Mouse (Mus musculus) midbrain, embryonic 12.5 days (tissue): ENCODE results near the gene Frmd6. TPM values are rescaled to one million over a fixed set of nuclear protein-coding genes. Genes with fewer than 3 reads are reported as not detected.
A peak's percentile ranks its signal among the peaks of the same experiment; 100 is the strongest.

Experiments
- ATAC-seq: fragments of 200-750 bp; cut with Nextera tagmentation; 2 replicates; pipeline ENCODE4 v1.8.0; 2017; ENCODE audit warnings: low read depth, moderate TSS enrichment, moderate library complexity; ENCODE audit not compliant: low FRiP score
- H3K27ac ChIP-seq: fragments of 300-500 bp; sonication (generic); replicated peaks from 2 replicates; pipeline ENCODE4 v1.5.1; 2016; ENCODE audit warnings: mild to moderate bottlenecking
- H3K27me3 ChIP-seq: fragments of 300-500 bp; sonication (generic); 2 replicates; pipeline ENCODE4 v1.6.1; 2016; ENCODE audit warnings: mild to moderate bottlenecking
- H3K36me3 ChIP-seq: fragments of 300-500 bp; sonication (generic); 2 replicates; pipeline ENCODE4 v1.6.1; 2016
- H3K4me1 ChIP-seq: fragments of 300-500 bp; sonication (generic); 2 replicates; pipeline ENCODE4 v1.6.1; 2016
- H3K4me2 ChIP-seq: fragments of 300-500 bp; sonication (generic); replicated peaks from 2 replicates; pipeline ENCODE4 v1.6.1; 2016; ENCODE audit warnings: mild to moderate bottlenecking, moderate library complexity
- H3K4me3 ChIP-seq: fragments of 300-500 bp; sonication (generic); 2 replicates; pipeline ENCODE4 v1.5.1; 2016; ENCODE audit warnings: mild to moderate bottlenecking
- H3K9ac ChIP-seq: fragments of 300-500 bp; sonication (generic); replicated peaks from 2 replicates; pipeline ENCODE4 v1.6.1; 2016; ENCODE audit warnings: mild to moderate bottlenecking, moderate library complexity
- H3K9me3 ChIP-seq: fragments of 300-500 bp; sonication (generic); 2 replicates; pipeline ENCODE4 v1.6.1; 2016; ENCODE audit warnings: mild to moderate bottlenecking
- WGBS: fragments of 180-500 bp; shearing (Covaris S2); methylation state at CpG from one replicate; pipeline ENCODE4 v1.1.7; 2016; 5-methylcytosine and 5-hydroxymethylcytosine counted together
- polyA plus RNA-seq: library from polyadenylated mRNA; unstranded; fragments of >200 nt; fragmentation: Nextera tagmentation; extraction: Ambion mirVana; gene quantifications from 2 replicates; pipeline ENCODE4 v1.2.1, GENCODE M21; 2016

The Frmd6 gene
- polyA plus RNA-seq, 1 experiment from 2014 or later, result 19.4 TPM

DNA sequence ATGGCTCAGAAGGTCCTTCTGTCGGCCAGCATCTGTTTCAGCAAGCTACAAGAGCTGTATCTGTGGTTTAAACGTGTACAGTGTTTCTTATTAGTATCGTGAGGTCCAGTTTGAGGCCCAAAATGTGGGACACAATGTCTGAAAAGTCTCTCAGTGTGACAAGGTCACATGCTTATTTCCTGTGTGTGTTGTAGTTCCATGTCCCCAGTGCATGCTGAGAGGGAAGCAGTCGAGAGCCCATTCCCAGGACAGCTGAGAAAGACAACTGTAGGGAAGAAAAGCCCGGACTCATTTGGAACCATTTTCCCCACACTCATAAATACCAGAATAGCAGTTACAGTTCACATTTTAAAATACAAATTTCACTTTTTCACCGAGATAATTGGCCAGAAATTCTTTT, 13.5 kb upstream of the Frmd6 start:
- H3K4me1 ChIP-seq, result no peaks in the 10 kb centered on the region
- H3K4me2 ChIP-seq, result no peak overlapping the region
- no peak overlapping the region for H3K9ac ChIP-seq
- no peak overlapping the region for H3K4me3 ChIP-seq
- H3K36me3 ChIP-seq, result no peaks in the 10 kb centered on the region
- H3K27me3 ChIP-seq, result no peaks in the 10 kb centered on the region
- no peaks in the 10 kb centered on the region for H3K9me3 ChIP-seq
- 84% methylated on average over 6 of the region's 6 CpGs for WGBS
- ATAC-seq, result no peak
- no peak overlapping the region for H3K27ac ChIP-seq

DNA sequence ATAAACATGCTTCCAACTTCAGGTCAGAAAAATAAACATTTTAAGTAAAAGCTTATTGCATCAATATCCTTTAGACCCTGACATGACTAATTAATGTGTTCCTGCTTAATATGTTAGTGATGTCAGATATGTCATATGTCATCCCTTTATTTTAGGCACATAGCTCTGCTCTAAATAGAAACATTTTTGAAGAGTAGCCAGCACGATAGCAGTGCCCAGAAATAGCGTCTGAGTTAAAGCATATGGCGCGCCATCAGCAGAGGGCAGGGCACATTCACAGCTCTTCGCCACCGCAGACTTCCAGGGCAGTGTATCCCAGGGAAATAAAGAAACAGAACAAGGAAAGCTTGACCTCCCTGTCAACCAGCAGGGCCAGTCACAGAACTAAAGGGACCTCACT, 13.1 kb upstream of the Frmd6 start:
- no peak overlapping the region for H3K27ac ChIP-seq
- WGBS, result 81% methylated on average over 6 of the region's 6 CpGs
- no peak for ATAC-seq
- H3K36me3 ChIP-seq, result no peaks in the 10 kb centered on the region
- H3K4me1 ChIP-seq, result no peaks in the 10 kb centered on the region
- no peak overlapping the region for H3K4me3 ChIP-seq
- H3K9me3 ChIP-seq, result no peaks in the 10 kb centered on the region
- H3K27me3 ChIP-seq, result no peaks in the 10 kb centered on the region
- H3K9ac ChIP-seq, result no peak overlapping the region
- no peak overlapping the region for H3K4me2 ChIP-seq

DNA sequence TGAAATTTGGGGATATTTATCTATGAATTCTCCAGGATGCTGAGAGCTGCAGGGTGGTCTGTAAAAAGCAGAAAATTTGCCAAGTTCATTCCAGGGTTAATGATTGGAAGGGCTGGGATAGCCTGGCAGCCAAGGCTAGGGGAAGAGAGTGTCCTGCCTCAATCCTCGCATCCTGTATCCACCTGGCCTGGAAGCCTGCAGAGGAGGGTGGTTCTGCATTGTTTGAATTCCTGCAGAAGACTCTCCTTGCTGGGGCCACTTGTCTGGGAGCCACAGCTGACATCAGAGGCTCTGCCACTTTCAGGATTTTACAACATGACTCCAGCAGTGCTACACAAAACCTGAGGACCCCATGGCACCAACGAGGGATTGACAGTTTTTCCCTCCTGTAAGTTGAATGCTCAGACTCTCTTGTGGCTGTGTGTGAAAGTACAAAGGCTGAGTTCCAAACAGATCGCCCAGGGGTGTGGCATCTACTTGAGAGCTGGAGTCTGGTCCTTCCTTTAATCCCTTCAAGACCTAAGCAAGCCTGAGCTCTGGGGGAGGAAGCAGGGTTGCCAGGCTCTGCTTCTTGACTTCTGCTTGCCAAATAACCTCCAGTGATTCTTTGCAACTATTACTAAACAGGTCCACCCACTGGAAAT, 12.4 kb upstream of the Frmd6 start:
- 17% methylated on average over 3 of the region's 3 CpGs for WGBS
- no peak overlapping the region for H3K27ac ChIP-seq
- no peak overlapping the region for H3K4me2 ChIP-seq
- no peak overlapping the region for H3K4me3 ChIP-seq
- no peaks in the 10 kb centered on the region for H3K36me3 ChIP-seq
- H3K4me1 ChIP-seq, result no peaks in the 10 kb centered on the region
- no peak for ATAC-seq
- H3K27me3 ChIP-seq, result no peaks in the 10 kb centered on the region
- H3K9ac ChIP-seq, result no peak overlapping the region
- H3K9me3 ChIP-seq, result no peaks in the 10 kb centered on the region

- Histone ChIP-seq H3K9me3 (no peaks in the 10 kb centered on the region), H3K4me3 (no peak overlapping the region), H3K36me3 (no peaks in the 10 kb centered on the region), H3K9ac (no peak overlapping the region), H3K4me2 (no peak overlapping the region), H3K27me3 (no peaks in the 10 kb centered on the region), H3K4me1 (no peaks in the 10 kb centered on the region), H3K27ac (no peak overlapping the region)
- WGBS, result 74% methylated on average over 2 of the region's 2 CpGs
- ATAC-seq, result no peak
These were observed 8.6 kb upstream of the Frmd6 start for GRCm38 (mm10) chr12:70816731-70817130.

GRCm38 (mm10) chr12:70824017-70824416, 1.3 kb upstream of the Frmd6 start:
- H3K4me3 ChIP-seq, result peak overlapping the region; percentile 70; the same call in 1 of the 2 replicates
- no peak overlapping the region for H3K27ac ChIP-seq

DNA sequence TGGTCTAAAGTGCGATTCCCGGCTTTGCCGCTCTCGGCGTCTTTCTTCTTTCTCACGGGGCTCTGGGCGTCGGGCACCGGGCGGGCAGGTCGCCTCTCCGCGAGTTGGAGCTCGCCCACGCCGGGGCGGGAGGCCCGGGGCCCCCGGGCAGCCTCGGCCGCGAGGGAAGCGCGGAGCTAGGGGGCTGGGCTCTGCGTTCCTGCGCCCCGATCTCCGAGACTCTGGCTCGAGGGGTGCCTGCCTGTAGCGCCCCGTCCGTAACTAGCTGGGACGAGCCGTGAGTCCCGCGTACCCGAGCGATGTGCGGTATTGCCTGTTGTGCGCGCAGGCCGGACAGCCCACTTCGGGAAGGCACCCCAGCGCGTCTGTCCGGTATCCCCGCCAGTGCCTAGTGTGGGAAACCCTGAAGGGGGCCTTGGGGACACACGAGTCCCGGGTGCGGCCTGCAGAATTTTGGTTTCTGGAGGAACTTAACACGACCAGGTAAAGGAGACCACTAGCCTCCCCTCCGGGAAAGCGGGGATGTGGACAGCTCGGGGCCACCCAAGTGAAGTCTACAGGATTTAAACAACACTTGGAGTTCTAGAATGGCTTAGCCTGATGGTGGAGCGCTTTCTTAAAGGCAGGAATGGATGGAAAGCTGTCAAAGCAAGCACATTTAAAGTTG, 470 bp downstream of the Frmd6 start:
- ATAC-seq, result peak; percentile 69
- no peaks in the 10 kb centered on the region for H3K36me3 ChIP-seq
- peak overlapping the region; percentile 91 for H3K27ac ChIP-seq
- under 1% methylated on average over 31 of the region's 55 CpGs for WGBS
- peaks cover 25% of the 10 kb centered on the region for H3K4me1 ChIP-seq
- H3K9me3 ChIP-seq, result no peaks in the 10 kb centered on the region
- peak overlapping the region; percentile 79 for H3K9ac ChIP-seq
- H3K27me3 ChIP-seq, result 0 out of 2 replicates have a peak, but pooled peaks cover 2% of the 10 kb centered on the region
- H3K4me3 ChIP-seq, result peak overlapping the region; percentile 70
- H3K4me2 ChIP-seq, result peak overlapping the region; percentile 71

More at GRCm38 (mm10) chr12:70824017-70824416, 1.3 kb upstream of the Frmd6 start:
- Histone ChIP-seq H3K9ac (no peak overlapping the region), H3K9me3 (no peaks in the 10 kb centered on the region), H3K4me1 (peaks cover 25% of the 10 kb centered on the region), H3K4me2 (peak overlapping the region; percentile 71), H3K36me3 (no peaks in the 10 kb centered on the region), H3K27me3 (0 out of 2 replicates have a peak, but pooled peaks cover 2% of the 10 kb centered on the region)
- WGBS, result 64% methylated on average over 7 of the region's 7 CpGs
- ATAC-seq, result no peak

DNA sequence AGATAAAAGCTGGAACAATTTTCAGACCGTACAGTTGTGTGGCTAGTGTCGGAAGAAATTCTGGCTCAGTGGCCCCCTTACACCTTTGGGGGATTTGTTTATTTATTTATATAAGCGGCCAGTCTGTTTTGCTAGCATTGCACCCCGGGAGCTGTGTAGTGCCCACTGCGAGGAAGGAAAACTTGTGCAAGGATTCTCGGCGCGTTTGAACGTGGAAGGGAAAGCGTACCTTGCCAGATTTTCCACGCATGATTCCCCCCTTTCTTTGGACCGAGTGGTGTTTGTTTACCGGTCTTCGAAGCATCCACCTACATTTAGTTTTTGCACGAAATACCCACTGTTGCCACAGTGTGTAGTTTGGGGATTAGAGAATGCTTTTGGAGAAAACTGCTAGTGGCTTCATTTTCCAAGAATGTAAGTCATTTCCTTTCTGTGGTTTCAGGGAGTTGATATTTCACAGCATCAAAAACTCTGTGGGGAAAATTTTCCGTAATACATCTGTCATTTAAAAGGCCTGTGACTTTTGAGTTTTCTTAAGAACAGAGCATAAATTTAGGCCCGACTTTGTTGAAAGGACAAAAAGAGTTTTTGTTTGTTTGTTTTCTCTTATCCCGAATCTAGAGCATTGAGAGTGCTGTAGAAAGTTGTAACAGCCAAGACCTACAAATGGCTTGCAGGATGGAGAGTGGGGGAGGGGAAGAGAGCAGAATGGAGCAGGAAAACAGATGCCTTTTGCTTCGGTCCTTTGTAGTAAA, 1.2 kb downstream of the Frmd6 start:
- peaks cover 25% of the 10 kb centered on the region for H3K4me1 ChIP-seq
- H3K9me3 ChIP-seq, result no peaks in the 10 kb centered on the region
- peak overlapping the region; percentile 71 for H3K4me2 ChIP-seq
- WGBS, result 3% methylated on average over 19 of the region's 19 CpGs
- H3K9ac ChIP-seq, result peak overlapping the region; percentile 79
- peak overlapping the region; percentile 70 for H3K4me3 ChIP-seq
- H3K27ac ChIP-seq, result peak overlapping the region; percentile 91; the same call in 1 of the 2 replicates
- H3K27me3 ChIP-seq, result 0 out of 2 replicates have a peak, but pooled peaks cover 2% of the 10 kb centered on the region
- no peaks in the 10 kb centered on the region for H3K36me3 ChIP-seq
- no peak for ATAC-seq

DNA sequence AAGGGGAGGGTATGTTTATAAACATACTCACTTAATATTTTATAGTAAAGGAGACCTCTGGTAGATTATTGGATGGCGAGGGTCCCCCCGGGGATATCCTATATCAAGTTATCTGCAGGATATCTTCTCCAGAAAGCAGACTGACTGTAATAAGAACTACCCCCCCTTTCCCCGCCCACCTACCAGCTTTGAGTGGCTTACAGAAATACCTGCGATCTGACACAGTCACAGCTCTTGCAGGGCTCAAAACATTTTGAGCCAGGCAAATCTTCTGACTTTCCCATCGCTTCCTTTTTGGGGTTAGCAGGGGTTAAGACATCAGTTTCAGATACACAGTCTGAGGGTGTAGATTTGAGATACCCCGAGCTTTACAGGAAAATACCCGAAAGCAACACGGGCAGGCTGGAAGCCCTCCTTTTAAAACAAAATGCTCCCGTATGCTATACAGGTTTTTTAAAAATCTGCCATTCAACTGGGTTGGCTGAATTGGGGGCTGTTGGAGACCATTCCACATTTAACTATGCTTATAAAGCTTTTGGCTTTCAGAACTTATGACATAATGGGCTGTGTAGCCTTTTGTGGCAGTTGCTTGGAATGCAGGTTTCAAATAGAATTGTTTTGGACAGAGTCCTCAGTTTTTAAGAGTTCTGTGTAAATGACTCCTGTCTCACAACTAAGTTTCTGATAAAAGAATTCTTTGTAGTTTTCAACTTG, 2.0 kb downstream of the Frmd6 start:
- no peak for ATAC-seq
- 0 out of 2 replicates have a peak, but pooled peaks cover 2% of the 10 kb centered on the region for H3K27me3 ChIP-seq
- no peaks in the 10 kb centered on the region for H3K9me3 ChIP-seq
- no peak overlapping the region for H3K9ac ChIP-seq
- H3K4me1 ChIP-seq, result peaks cover 25% of the 10 kb centered on the region
- H3K36me3 ChIP-seq, result no peaks in the 10 kb centered on the region
- H3K4me2 ChIP-seq, result peak overlapping the region; percentile 71
- peak overlapping the region; percentile 70 for H3K4me3 ChIP-seq
- 35% methylated on average over 9 of the region's 9 CpGs for WGBS
- H3K27ac ChIP-seq, result no peak overlapping the region

- H3K4me1 ChIP-seq, result peaks cover 25% of the 10 kb centered on the region
- no peaks in the 10 kb centered on the region for H3K9me3 ChIP-seq
- H3K9ac ChIP-seq, result no peak overlapping the region
- WGBS, result 78% methylated on average over 4 of the region's 4 CpGs
- no peak overlapping the region for H3K27ac ChIP-seq
- no peaks in the 10 kb centered on the region for H3K27me3 ChIP-seq
- ATAC-seq, result no peak
- no peak overlapping the region for H3K4me3 ChIP-seq
- no peaks in the 10 kb centered on the region for H3K36me3 ChIP-seq
- H3K4me2 ChIP-seq, result no peak overlapping the region
These were observed 2.6 kb downstream of the Frmd6 start for GRCm38 (mm10) chr12:70827901-70828271.

GRCm38 (mm10) chr12:70830982-70831566, 5.8 kb downstream of the Frmd6 start:
- WGBS, result 77% methylated on average over 9 of the region's 9 CpGs
- H3K36me3 ChIP-seq, result no peaks in the 10 kb centered on the region
- H3K9ac ChIP-seq, result 0 out of 2 replicates have a peak overlapping the region, but pooled peaks have one; percentile 3
- no peak overlapping the region for H3K4me3 ChIP-seq
- no peak for ATAC-seq
- H3K4me2 ChIP-seq, result no peak overlapping the region
- H3K27ac ChIP-seq, result no peak overlapping the region
- no peaks in the 10 kb centered on the region for H3K27me3 ChIP-seq
- peaks cover 18% of the 10 kb centered on the region for H3K4me1 ChIP-seq
- no peaks in the 10 kb centered on the region for H3K9me3 ChIP-seq

GRCm38 (mm10) chr12:70832216-70832998, 7.1 kb downstream of the Frmd6 start:
- ATAC-seq, result no peak
- H3K36me3 ChIP-seq, result no peaks in the 10 kb centered on the region

More at GRCm38 (mm10) chr12:70832216-70832998, 7.1 kb downstream of the Frmd6 start:
- Histone ChIP-seq H3K4me1 (peaks cover 4% of the 10 kb centered on the region), H3K9me3 (no peaks in the 10 kb centered on the region), H3K27me3 (no peaks in the 10 kb centered on the region), H3K9ac (no peak overlapping the region), H3K27ac (no peak overlapping the region), H3K4me2 (no peak overlapping the region), H3K4me3 (no peak overlapping the region)
- WGBS, result 78% methylated on average over 4 of the region's 4 CpGs
